Mouse (Mus musculus) testis, adult 2 months (tissue): ENCODE measurements at regions not wholly inside any gene's neighbourhood (a gene's known extent, or its start where the extent isn't known, plus 50 kb on each side); places are given as distances from the start of the nearest gene placed in this dataset.

Experiments
- CTCF ChIP-seq: fragments of 200-500 bp; IDR thresholded peaks from 2 replicates; pipeline ENCODE4 v1.5.1; 2012; ENCODE audit warnings: low read depth, mild to moderate bottlenecking, inconsistent platforms, low read length, moderate library complexity; ENCODE audit not compliant: control insufficient read depth, insufficient read depth, insufficient replicate concordance
- POLR2A ChIP-seq: fragments of 200-500 bp; IDR thresholded peaks from 2 replicates; pipeline ENCODE4 v1.6.1; 2012; ENCODE audit warnings: low read depth, mild to moderate bottlenecking, inconsistent platforms, low read length, moderate library complexity; ENCODE audit not compliant: control insufficient read depth

- TF ChIP-seq CTCF (no peak), POLR2A (no peak)
These were observed 408.9 kb downstream of the Ttll7 start for GRCm38 (mm10) chr3:147260958-147261595.
